Mouse (Mus musculus) embryonic facial prominence, embryonic 11.5 days (tissue): ENCODE results near the gene Stox2. TPM values are rescaled to one million over a fixed set of nuclear protein-coding genes. Genes with fewer than 3 reads are reported as not detected.

Experiments
- ATAC-seq: fragments of 200-750 bp; cut with Nextera tagmentation; replicated peaks from 2 replicates; pipeline ENCODE4 v1.8.0; 2017; ENCODE audit warnings: low read depth; ENCODE audit not compliant: insufficient number of reproducible peaks, low FRiP score, low TSS enrichment
- DNase-seq: peaks from one replicate; pipeline ENCODE4 v3.0.0-alpha.2; 2015; ENCODE audit warnings: low spot score
- H3K27ac ChIP-seq: fragments of 300-500 bp; sonication (generic); replicated peaks from 2 replicates; pipeline ENCODE4 v1.5.1; 2014; ENCODE audit warnings: mild to moderate bottlenecking, low read depth, low read length, control low read depth
- H3K27me3 ChIP-seq: fragments of 300-500 bp; sonication (generic); 2 replicates; pipeline ENCODE4 v1.6.1; 2014; ENCODE audit warnings: mild to moderate bottlenecking, low read length, moderate library complexity, mixed read lengths; ENCODE audit not compliant: control insufficient read depth, insufficient read depth
- H3K36me3 ChIP-seq: fragments of 300-500 bp; sonication (generic); replicated peaks from 2 replicates; pipeline ENCODE4 v1.6.1; 2014; ENCODE audit warnings: low read depth, mild to moderate bottlenecking, low read length, moderate library complexity, mixed read lengths; ENCODE audit not compliant: control insufficient read depth, insufficient read depth
- H3K4me1 ChIP-seq: fragments of 300-500 bp; sonication (generic); 2 replicates; pipeline ENCODE4 v1.6.1; 2014; ENCODE audit warnings: low read length, mixed read lengths; ENCODE audit not compliant: control insufficient read depth, insufficient read depth
- H3K4me2 ChIP-seq: fragments of 300-500 bp; sonication (generic); 2 replicates; pipeline ENCODE4 v1.6.1; 2014; ENCODE audit warnings: low read depth, mild to moderate bottlenecking, control low read depth, low read length, moderate library complexity
- H3K4me3 ChIP-seq: fragments of 300-500 bp; sonication (generic); 2 replicates; pipeline ENCODE4 v1.5.1; 2014; ENCODE audit warnings: low read depth, low read length, control low read depth
- H3K9ac ChIP-seq: fragments of 300-500 bp; sonication (generic); replicated peaks from 2 replicates; pipeline ENCODE4 v1.6.1; 2014; ENCODE audit warnings: mild to moderate bottlenecking, control low read depth, low read length
- H3K9me3 ChIP-seq: fragments of 300-500 bp; sonication (generic); replicated peaks from 2 replicates; pipeline ENCODE4 v1.6.1; 2016; ENCODE audit warnings: mild to moderate bottlenecking, low read length, inconsistent platforms, mixed read lengths; ENCODE audit not compliant: control insufficient read depth
- whole genome bisulfite sequencing: fragments of 180-500 bp; shearing (Covaris S2); extraction: QIAGEN DNeasy Blood & Tissue Kit; methylation state at CpG from one replicate; pipeline ENCODE4 v1.1.7; 2014; 5-methylcytosine and 5-hydroxymethylcytosine counted together
- polyA plus RNA-seq: library from polyadenylated mRNA; unstranded; fragments of >200 nt; fragmentation: Nextera tagmentation; extraction: Ambion mirVana; gene quantifications from 2 replicates; pipeline ENCODE4 v1.2.1, GENCODE M21; 2014

Gene Stox2
- polyA plus RNA-seq, 1 experiment from 2014 or later, result 15.8 TPM

DNA sequence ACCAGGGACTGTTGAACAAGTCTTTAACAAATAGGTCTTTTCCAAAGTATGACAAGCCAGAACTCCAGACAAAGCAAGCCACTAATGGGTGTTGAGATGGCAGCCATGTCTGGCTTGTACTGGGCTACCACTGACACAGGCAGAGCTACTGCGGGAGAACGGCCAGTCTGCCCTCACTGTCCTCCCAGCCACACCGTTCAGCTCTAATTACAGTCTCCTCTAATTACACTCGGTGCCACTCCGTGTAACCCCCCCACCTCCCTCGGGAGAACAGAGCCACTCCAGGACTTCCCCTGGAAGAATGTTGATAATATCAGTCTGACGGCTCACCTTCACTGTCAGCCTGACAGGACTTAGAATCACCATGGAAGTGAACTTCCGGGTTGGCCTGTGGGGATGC lies 97.1 kb downstream of the Stox2 start:
- Histone ChIP-seq H3K4me2 (no peak overlapping the region), H3K36me3 (no peaks in the 10 kb centered on the region), H3K9ac (no peak overlapping the region), H3K9me3 (no peaks in the 10 kb centered on the region), H3K4me3 (no peak overlapping the region), H3K4me1 (peaks cover 9% of the 10 kb centered on the region), H3K27ac (no peak overlapping the region), H3K27me3 (no peaks in the 10 kb centered on the region)
- 26% methylated on average over 8 of the region's 8 CpGs for WGBS
- no peak for DNase-seq
- ATAC-seq, result no peak

DNA sequence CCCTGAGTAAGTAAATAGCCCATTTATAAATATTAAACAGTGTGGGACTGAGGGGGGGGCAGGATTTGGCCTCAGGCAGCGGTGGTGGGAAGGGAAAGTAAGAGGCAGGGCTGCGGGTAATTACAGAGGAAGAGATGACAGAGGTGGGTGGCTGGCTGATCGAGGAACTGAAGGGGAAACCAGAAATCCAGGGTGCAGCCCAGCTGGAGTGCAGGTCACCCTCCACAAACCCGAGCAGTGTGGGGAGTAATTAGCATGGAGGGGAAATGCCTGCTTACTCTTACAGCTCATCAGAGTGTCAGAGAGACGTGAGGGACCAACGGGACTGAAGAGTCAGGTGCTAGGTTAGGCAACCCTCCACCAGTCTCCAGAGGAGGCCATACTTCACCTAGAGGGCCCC lies 98.4 kb downstream of the Stox2 start:
- 24% methylated on average over 6 of the region's 6 CpGs for WGBS
- no peaks in the 10 kb centered on the region for H3K27me3 ChIP-seq

DNA sequence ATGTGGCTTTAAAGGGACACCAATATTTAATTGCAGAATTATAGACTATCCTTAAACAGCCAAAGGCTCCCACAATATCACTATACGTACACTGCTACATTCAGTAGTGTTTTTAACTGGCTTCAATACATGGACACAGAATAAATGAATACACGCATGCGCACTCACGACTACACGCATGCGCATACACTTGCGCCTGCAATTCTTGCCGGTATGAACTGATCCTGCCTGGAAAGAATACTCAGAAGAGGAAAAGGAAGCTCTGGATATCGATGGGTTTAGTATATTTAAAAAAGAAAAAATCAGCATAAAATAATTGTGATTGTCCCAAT lies 100.4 kb downstream of the Stox2 start:
- Histone ChIP-seq H3K4me1 (peaks cover 7% of the 10 kb centered on the region), H3K4me2 (no peak overlapping the region), H3K4me3 (no peak overlapping the region), H3K27me3 (no peaks in the 10 kb centered on the region), H3K27ac (no peak overlapping the region), H3K9me3 (no peaks in the 10 kb centered on the region), H3K9ac (no peak overlapping the region), H3K36me3 (no peaks in the 10 kb centered on the region)
- no peak for ATAC-seq
- WGBS, result 76% methylated on average over 9 of the region's 9 CpGs
- DNase-seq, result no peak

More for the DNA sequence above, 98.4 kb downstream of the Stox2 start:
- DNase-seq, result no peak
- no peak for ATAC-seq
- no peak overlapping the region for H3K4me2 ChIP-seq
- no peak overlapping the region for H3K9ac ChIP-seq
- H3K9me3 ChIP-seq, result no peaks in the 10 kb centered on the region
- H3K27ac ChIP-seq, result no peak overlapping the region
- no peaks in the 10 kb centered on the region for H3K36me3 ChIP-seq
- peaks cover 9% of the 10 kb centered on the region for H3K4me1 ChIP-seq
- no peak overlapping the region for H3K4me3 ChIP-seq

DNA sequence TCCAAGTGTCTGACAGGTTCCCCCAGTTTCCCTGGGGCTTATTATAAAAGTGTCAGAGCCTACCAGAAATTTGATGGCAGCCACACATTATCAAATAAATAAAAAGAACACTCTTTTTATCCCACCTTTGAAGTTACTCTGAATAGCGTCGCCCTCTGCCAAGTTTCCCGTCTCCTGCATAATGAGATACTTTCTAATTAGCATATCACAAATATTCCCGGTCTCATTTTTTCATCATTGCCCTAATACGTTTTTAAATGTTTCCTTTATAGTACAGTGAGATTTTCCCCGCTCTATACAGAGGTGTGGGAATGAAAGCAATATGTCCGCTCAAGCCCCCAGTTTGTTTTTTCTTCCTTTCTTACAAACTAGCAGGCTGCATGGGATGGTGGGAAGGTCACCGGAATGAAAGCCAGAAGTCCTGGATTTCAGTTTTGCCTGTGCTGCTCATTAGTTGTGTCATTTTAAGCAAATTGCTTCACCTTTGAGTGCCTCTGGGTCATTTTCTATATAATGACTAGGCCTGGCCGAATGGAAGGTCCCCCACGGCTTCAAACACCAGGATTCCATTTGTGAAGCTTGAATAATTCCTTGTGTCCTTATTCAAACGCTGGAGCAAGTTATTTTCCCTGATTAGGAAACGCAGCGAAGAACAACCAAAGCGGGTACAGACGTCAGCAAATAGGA lies 100.9 kb downstream of the Stox2 start:
- Histone ChIP-seq H3K27ac (no peak overlapping the region), H3K27me3 (no peaks in the 10 kb centered on the region), H3K36me3 (no peaks in the 10 kb centered on the region), H3K4me3 (no peak overlapping the region), H3K9ac (no peak overlapping the region), H3K4me1 (peaks cover 7% of the 10 kb centered on the region), H3K9me3 (no peaks in the 10 kb centered on the region), H3K4me2 (no peak overlapping the region)
- WGBS, result 18% methylated on average over 15 of the region's 15 CpGs
- DNase-seq (peak; percentile 65), ATAC-seq (0 out of 2 replicates have a peak, but pooled peaks have one; percentile 27)

DNA sequence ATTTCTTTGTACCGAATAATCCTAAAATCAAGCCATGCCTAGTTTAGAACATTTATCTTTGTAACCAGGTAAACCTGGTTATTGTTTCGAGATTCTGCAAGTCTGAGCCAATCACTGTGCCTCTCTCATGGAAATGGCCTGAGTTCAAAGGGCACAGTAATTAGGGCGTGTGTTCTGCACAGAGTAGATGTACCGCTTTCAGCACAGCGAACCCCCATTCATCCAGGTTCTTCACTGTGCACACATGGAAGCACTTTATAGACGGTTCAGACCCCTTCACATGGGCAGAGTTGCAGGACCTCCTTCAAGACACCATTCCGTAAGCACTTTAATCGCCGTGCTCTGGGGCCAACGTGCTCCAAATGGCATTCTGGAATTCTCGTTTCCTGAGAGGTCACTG lies 104.7 kb downstream of the Stox2 start:
- Histone ChIP-seq H3K9me3 (no peaks in the 10 kb centered on the region), H3K9ac (no peak overlapping the region), H3K36me3 (no peaks in the 10 kb centered on the region), H3K4me3 (no peak overlapping the region), H3K4me2 (no peak overlapping the region), H3K27me3 (no peaks in the 10 kb centered on the region), H3K4me1 (peaks cover 3% of the 10 kb centered on the region; the same call in 1 of the 2 replicates), H3K27ac (no peak overlapping the region)
- ATAC-seq (0 out of 2 replicates have a peak, but pooled peaks have one; percentile 69), DNase-seq (peak; percentile 48)
- WGBS, result 37% methylated on average over 11 of the region's 11 CpGs

DNA sequence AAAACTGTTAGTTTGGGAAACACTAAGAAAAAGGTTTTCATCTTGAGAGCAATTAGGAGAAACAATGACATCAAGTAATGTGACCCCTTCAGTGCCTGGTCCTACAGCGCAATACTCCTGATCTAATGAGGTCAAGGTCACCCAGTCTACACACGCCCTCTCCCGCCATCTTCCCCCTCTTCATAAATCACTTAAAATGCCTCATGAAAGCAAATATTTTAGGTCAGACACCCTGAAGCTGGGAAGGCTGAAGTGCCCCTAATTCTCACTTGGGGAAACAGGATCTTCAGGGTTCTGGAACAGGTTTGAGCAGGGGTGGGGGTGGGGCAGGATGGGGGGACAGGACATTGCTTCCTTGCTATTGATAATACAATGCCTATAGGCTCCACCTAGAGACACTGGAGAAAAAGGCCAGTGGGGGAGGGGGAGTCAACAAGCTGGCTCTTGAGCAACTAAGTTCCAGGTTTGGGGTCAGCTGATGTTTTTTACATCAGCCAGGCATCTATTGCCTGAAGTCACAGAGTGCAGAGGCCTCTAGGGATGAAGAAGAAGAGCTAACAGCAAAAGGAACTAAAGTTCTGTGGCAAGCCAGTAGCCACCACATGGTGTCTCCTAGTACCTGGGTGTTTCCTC lies 107.4 kb downstream of the Stox2 start:
- Histone ChIP-seq H3K27me3 (no peaks in the 10 kb centered on the region), H3K9me3 (no peaks in the 10 kb centered on the region), H3K4me3 (no peak overlapping the region), H3K9ac (no peak overlapping the region), H3K4me2 (no peak overlapping the region), H3K36me3 (no peaks in the 10 kb centered on the region), H3K27ac (no peak overlapping the region), H3K4me1 (no peaks in the 10 kb centered on the region)
- no peak for DNase-seq
- WGBS, result 31% methylated on average over 3 of the region's 3 CpGs
- no peak for ATAC-seq

DNA sequence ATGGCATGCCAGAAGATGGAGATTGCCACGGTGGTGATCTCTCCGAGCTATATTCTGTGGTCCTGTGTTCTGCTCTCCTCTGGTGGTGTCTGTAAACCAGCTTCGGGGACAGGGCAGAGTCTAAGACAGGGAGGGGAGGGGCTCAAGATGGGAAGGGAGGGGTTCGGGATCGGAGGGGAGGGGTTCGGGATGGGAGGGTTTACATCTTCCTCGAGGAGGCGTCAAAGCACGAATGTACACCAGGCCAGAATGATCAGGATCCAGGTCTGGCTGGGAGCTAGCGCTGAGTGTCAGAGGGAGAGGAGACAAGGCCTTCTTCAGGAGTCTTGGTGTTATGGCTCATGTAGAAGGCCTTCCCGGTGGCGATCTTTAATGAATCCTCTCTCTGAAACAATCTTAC lies 109.7 kb downstream of the Stox2 start:
- DNase-seq (no peak), ATAC-seq (no peak)
- WGBS, result 92% methylated on average over 12 of the region's 12 CpGs
- Histone ChIP-seq H3K27me3 (no peaks in the 10 kb centered on the region), H3K9me3 (no peaks in the 10 kb centered on the region), H3K27ac (no peak overlapping the region), H3K36me3 (no peaks in the 10 kb centered on the region), H3K4me3 (no peak overlapping the region), H3K4me2 (no peak overlapping the region), H3K4me1 (no peaks in the 10 kb centered on the region), H3K9ac (no peak overlapping the region)

DNA sequence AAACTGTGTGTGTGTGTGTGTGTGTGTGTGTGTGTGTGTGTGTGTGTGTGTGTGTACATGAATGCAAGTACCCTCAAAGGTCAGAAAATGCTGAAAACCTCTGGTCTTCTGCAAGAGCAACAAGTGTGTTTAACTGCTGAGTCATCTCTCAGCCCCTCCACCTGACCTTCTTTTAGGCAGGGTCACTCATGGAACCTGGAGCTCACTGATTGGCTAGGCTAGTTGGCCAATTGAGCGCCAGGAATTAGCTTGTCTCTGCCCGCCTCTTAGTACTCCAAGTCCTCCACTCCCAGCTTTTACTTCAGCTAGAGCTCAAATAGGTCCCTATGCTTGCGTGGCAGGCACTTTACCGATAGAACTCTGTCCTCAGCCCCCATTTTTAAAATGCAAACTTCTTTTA lies 110.2 kb downstream of the Stox2 start:
- 89% methylated on average over 4 of the region's 4 CpGs for WGBS

More for the DNA sequence above, 110.2 kb downstream of the Stox2 start:
- no peak overlapping the region for H3K27ac ChIP-seq
- H3K36me3 ChIP-seq, result no peaks in the 10 kb centered on the region
- ATAC-seq, result no peak
- no peaks in the 10 kb centered on the region for H3K27me3 ChIP-seq
- no peak overlapping the region for H3K9ac ChIP-seq
- H3K4me3 ChIP-seq, result no peak overlapping the region
- no peak for DNase-seq
- no peaks in the 10 kb centered on the region for H3K4me1 ChIP-seq
- H3K4me2 ChIP-seq, result no peak overlapping the region
- no peaks in the 10 kb centered on the region for H3K9me3 ChIP-seq
